ENCODE assay signal across 10 mouse cellular contexts in the genomic region with DNA sequence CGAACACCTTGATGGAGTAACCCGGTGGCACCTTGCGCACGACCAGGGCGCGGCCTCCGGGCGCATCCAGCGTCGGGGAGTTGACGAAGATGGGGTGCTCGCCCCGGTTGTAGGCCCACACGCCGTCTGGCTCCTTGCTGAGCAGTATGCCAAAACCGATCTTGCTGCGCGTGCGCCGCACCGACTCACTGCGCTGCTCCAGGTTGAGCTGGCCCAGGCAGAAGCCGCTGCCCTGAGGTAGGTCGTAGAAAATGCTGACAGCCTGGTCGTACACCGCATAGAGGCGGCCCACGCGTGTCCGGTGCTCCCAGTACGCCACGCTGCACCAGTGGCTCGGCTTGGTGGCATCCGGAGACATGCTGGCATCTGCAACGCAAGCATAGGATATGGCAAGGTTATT.
DNase-seq lines count a peak whose midpoint lies in the region; ATAC-seq and TF ChIP-seq lines count a peak whose summit lies in the region.
"Had no signal": no experiment of that assay in that cellular context is flagged by ENCODE, and none has a peak within 500 bp of the region (broad histone marks: within the 10 kb centered on the region; RNA-seq: fewer than 3 reads in every experiment).

No protein-coding gene starts in this region.

- peaks cover 50% of the 10 kb centered on the region for H3K4me1 ChIP-seq in forebrain, embryonic 10.5 days
- peaks cover 7% of the 10 kb centered on the region for H3K4me1 ChIP-seq in forebrain, embryonic 11.5 days (replicated peaks; ENCODE audit: control insufficient read depth, insufficient read depth, low read length)
- H3K4me1 ChIP-seq in lung, adult 2 months (ENCODE audit: control insufficient read depth, insufficient read depth, low read length): peaks cover 29% of the 10 kb centered on the region

- no peak for ATAC-seq in forebrain, embryonic 11.5 days (replicated peaks; ENCODE audit: low FRiP score)

- H3K36me3 ChIP-seq in forebrain, embryonic 10.5 days (replicated peaks): peaks cover 32% of the 10 kb centered on the region
- no peaks in the 10 kb centered on the region for H3K36me3 ChIP-seq in forebrain, embryonic 11.5 days (ENCODE audit: control insufficient read depth, insufficient read depth, low read length)

- H3K27me3 ChIP-seq in forebrain, embryonic 10.5 days (ENCODE audit: poor library complexity, severe bottlenecking): peaks cover 27% of the 10 kb centered on the region
- H3K27me3 ChIP-seq in forebrain, embryonic 11.5 days (ENCODE audit: control insufficient read depth, insufficient read depth, low read length): no peaks in the 10 kb centered on the region
- H3K27me3 ChIP-seq: liver, embryonic 13.5 days had no signal

- H3K4me3 ChIP-seq in forebrain, embryonic 10.5 days: peak overlapping the region; percentile 24
- H3K4me3 ChIP-seq in forebrain, embryonic 11.5 days (ENCODE audit: low read depth, low read length): no peak overlapping the region
- H3K4me3 ChIP-seq in lung, adult 2 months (replicated peaks; ENCODE audit: extremely low read depth, low read depth, low read length): no peak overlapping the region
- H3K4me3 ChIP-seq: liver, embryonic 13.5 days had no signal

- TF ChIP-seq POLR2A in lung, adult 2 months (IDR thresholded peaks at IDR 0.05; ENCODE audit: borderline replicate concordance, extremely low read depth, low read depth, low read length): no peak

- H3K27ac ChIP-seq in forebrain, embryonic 10.5 days: no peak overlapping the region
- H3K27ac ChIP-seq in forebrain, embryonic 11.5 days (ENCODE audit: low read depth, low read length): no peak overlapping the region
- H3K27ac ChIP-seq: liver, embryonic 13.5 days had no signal

- no peak for DNase-seq in forebrain, embryonic 10.5 days (ENCODE audit: extremely low spot score, low spot score)
- no peak for DNase-seq in forebrain, embryonic 11.5 days (ENCODE audit: low spot score)
- DNase-seq in lung, postnatal 10 days: peak; percentile 5
- DNase-seq in lung, adult 2 months: no peak
- DNase-seq in layer of hippocampus, postnatal 36 days: peak; percentile 29 to 41
- DNase-seq in right cerebral cortex, postnatal 36 days (ENCODE audit: low spot score in 2 of 2): peak; percentile 11 to 20
- no peak for DNase-seq in ovary, postnatal 10 days (ENCODE audit: low spot score)
- DNase-seq in adipocyte (ENCODE audit: low spot score): no peak
- DNase-seq: cerebellum, adult 11 months; liver, embryonic 13.5 days had no signal

- no peak overlapping the region for H3K9ac ChIP-seq in forebrain, embryonic 11.5 days (ENCODE audit: low read length)
- H3K9ac ChIP-seq: liver, embryonic 13.5 days had no signal

- WGBS in forebrain, embryonic 10.5 days: 49% methylated on average over 35 of the region's 35 CpGs
- WGBS in forebrain, embryonic 11.5 days: 41% methylated on average over 35 of the region's 35 CpGs
- 82% methylated on average over 35 of the region's 35 CpGs for WGBS in lung, adult 2 months

- H3K4me2 ChIP-seq in forebrain, embryonic 11.5 days (ENCODE audit: low read depth, low read length, severe bottlenecking): no peak overlapping the region
- H3K4me2 ChIP-seq: liver, embryonic 13.5 days had no signal

- no peak for TF ChIP-seq CTCF in lung, adult 2 months (IDR thresholded peaks at IDR 0.05; ENCODE audit: insufficient read depth, low read length)

- no peaks in the 10 kb centered on the region for H3K9me3 ChIP-seq in forebrain, embryonic 10.5 days
- no peaks in the 10 kb centered on the region for H3K9me3 ChIP-seq in forebrain, embryonic 11.5 days (ENCODE audit: control insufficient read depth, low read length)
- H3K9me3 ChIP-seq: liver, embryonic 13.5 days had no signal

Comparison
In these comparisons a context has a peak if more than half of its experiments do, and no peak if none do; other contexts are left out.
1. DNase-seq: peak in lung, postnatal 10 days (single experiment), layer of hippocampus, postnatal 36 days (2 of 2) and right cerebral cortex, postnatal 36 days (2 of 2); none in forebrain, embryonic 10.5 days (single experiment), forebrain, embryonic 11.5 days (single experiment), lung, adult 2 months (single experiment), ovary, postnatal 10 days (single experiment) and adipocyte (single experiment).